Mouse (Mus musculus) testis, adult 2 months (tissue): ENCODE data around the gene Hpca. TPM values are rescaled to one million over a fixed set of nuclear protein-coding genes. Genes with fewer than 3 reads are reported as not detected.
A peak's percentile ranks its signal among the peaks of the same experiment; 100 is the strongest.

Source experiments
- H3K27ac ChIP-seq: fragments of 200-500 bp; 2 replicates; pipeline ENCODE4 v1.5.1; 2012; ENCODE audit warnings: low read depth, low read length; ENCODE audit not compliant: control insufficient read depth, insufficient read depth
- H3K27me3 ChIP-seq: fragments of 200-500 bp; 2 replicates; pipeline ENCODE4 v1.6.1; 2012; ENCODE audit warnings: mild to moderate bottlenecking, low read length, moderate library complexity; ENCODE audit not compliant: control insufficient read depth, insufficient read depth
- H3K36me3 ChIP-seq: fragments of 200-500 bp; 2 replicates; pipeline ENCODE4 v1.6.1; 2012; ENCODE audit warnings: mild to moderate bottlenecking, low read length; ENCODE audit not compliant: control insufficient read depth, insufficient read depth
- H3K4me1 ChIP-seq: fragments of 200-500 bp; 2 replicates; pipeline ENCODE4 v1.6.1; 2012; ENCODE audit warnings: low read length; ENCODE audit not compliant: control insufficient read depth, insufficient read depth
- H3K4me3 ChIP-seq: fragments of 200-500 bp; 2 replicates; pipeline ENCODE4 v1.5.1; 2012; ENCODE audit warnings: low read depth, mild to moderate bottlenecking, low read length, moderate library complexity, mixed read lengths; ENCODE audit not compliant: control insufficient read depth
- CTCF ChIP-seq: fragments of 200-500 bp; IDR thresholded peaks from 2 replicates; pipeline ENCODE4 v1.5.1; 2012; ENCODE audit warnings: low read depth, mild to moderate bottlenecking, inconsistent platforms, low read length, moderate library complexity; ENCODE audit not compliant: control insufficient read depth, insufficient read depth, insufficient replicate concordance
- POLR2A ChIP-seq: fragments of 200-500 bp; IDR thresholded peaks from 2 replicates; pipeline ENCODE4 v1.6.1; 2012; ENCODE audit warnings: low read depth, mild to moderate bottlenecking, inconsistent platforms, low read length, moderate library complexity; ENCODE audit not compliant: control insufficient read depth
- polyA plus RNA-seq: library from polyadenylated mRNA; depleted of rRNA; stranded (reverse); fragments of >200 nt; gene quantifications from 2 replicates; pipeline ENCODE4 v1.2.3, GENCODE M21; 2012

The Hpca gene
- polyA plus RNA-seq, 1 experiment: 10.2 TPM

DNA sequence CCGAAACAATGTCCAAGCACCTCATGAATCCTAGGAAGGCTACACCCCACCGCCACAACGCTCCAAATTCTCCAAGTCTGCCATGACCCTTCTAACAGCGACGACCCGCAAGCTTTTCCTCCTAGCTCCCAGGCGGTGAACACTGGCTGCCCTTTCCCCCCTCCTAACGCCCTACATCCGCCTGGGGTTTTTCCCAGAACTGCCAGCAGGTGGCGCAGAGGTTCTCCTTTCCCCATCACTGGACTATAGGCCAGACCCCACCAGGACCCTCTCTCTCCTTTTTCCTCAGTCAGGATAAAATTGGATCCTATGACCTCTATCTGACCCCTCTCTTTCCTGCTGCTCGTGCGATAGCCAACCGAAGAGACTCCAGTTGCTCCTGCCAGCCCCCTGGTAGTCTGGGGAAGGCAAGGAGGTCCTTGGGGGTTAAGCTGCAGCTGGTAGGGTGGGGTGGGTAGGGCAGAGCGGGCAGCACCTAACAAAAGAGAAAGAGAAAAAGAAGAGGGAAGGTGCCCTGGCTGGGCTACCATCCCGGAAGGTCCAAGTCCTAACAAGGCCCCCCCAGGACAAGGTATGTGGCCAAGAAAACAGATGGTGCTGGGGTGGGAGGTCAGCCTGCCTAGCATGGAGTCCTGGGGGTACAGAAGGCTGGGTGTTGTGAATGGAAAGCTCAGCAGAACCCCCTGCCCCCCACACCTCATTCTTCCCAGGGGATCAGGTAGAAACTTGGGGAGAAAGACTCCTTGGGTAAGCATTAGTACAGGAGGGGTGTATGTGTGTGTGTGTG lies 13.2 kb upstream of the Hpca start:
- TF ChIP-seq CTCF (peak; percentile 91), POLR2A (no peak)
- Histone ChIP-seq H3K27ac (no peak overlapping the region), H3K27me3 (no peaks in the 10 kb centered on the region; the same call in 1 of the 2 replicates)

DNA sequence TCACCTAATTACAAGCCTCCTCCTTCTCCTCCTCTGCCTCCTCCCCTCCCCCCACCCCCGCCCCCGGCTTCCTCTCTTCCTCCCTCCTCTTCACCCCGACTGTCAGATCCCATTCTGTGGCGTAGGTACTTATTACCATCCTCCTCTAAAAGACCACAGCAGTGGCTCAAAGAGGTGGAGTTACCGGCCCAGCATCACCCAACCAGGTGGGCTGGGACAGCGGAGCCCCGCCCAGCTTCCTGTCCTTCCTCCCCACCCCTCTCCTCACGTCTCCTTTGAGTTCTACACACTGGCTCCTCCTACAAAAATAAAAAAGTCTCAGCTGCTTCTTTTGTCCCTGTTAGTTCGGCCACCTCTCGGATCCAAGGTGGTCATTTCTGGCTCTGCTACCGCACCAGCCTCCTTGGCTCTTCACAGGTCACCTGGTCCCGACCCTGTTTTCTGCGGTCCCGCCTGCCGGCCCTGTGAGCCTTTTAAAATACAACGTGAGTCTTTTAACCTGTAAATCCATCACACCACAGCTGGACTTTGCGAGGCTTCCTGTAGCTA lies 9.0 kb upstream of the Hpca start:
- Histone ChIP-seq H3K4me1 (peaks cover 17% of the 10 kb centered on the region), H3K36me3 (no peaks in the 10 kb centered on the region), H3K27ac (no peak overlapping the region), H3K27me3 (no peaks in the 10 kb centered on the region; the same call in 1 of the 2 replicates), H3K4me3 (peak overlapping the region; percentile 6)
- no peak for TF ChIP-seq CTCF
- no peak for TF ChIP-seq POLR2A

More for the DNA sequence above, 13.2 kb upstream of the Hpca start:
- H3K36me3 ChIP-seq: no peaks in the 10 kb centered on the region
- H3K4me3 ChIP-seq: peak overlapping the region; percentile 37; the same call in 1 of the 2 replicates
- peaks cover 12% of the 10 kb centered on the region for H3K4me1 ChIP-seq

- no peaks in the 10 kb centered on the region for H3K36me3 ChIP-seq
- TF ChIP-seq CTCF (peak; percentile 80), POLR2A (no peak)
- no peak overlapping the region for H3K27ac ChIP-seq
- H3K4me1 ChIP-seq: peaks cover 24% of the 10 kb centered on the region
- H3K27me3 ChIP-seq: no peaks in the 10 kb centered on the region; the same call in 1 of the 2 replicates
- H3K4me3 ChIP-seq: peak overlapping the region; percentile 33
These were observed 8.3 kb upstream of the Hpca start for GRCm38 (mm10) chr4:129130149-129130548.

- TF ChIP-seq POLR2A: no peak
- no peak for TF ChIP-seq CTCF
- Histone ChIP-seq H3K27me3 (no peaks in the 10 kb centered on the region; the same call in 1 of the 2 replicates), H3K27ac (no peak overlapping the region), H3K4me3 (no peak overlapping the region), H3K36me3 (no peaks in the 10 kb centered on the region), H3K4me1 (peaks cover 27% of the 10 kb centered on the region)
These were observed 7.6 kb upstream of the Hpca start for GRCm38 (mm10) chr4:129129387-129129786.

DNA sequence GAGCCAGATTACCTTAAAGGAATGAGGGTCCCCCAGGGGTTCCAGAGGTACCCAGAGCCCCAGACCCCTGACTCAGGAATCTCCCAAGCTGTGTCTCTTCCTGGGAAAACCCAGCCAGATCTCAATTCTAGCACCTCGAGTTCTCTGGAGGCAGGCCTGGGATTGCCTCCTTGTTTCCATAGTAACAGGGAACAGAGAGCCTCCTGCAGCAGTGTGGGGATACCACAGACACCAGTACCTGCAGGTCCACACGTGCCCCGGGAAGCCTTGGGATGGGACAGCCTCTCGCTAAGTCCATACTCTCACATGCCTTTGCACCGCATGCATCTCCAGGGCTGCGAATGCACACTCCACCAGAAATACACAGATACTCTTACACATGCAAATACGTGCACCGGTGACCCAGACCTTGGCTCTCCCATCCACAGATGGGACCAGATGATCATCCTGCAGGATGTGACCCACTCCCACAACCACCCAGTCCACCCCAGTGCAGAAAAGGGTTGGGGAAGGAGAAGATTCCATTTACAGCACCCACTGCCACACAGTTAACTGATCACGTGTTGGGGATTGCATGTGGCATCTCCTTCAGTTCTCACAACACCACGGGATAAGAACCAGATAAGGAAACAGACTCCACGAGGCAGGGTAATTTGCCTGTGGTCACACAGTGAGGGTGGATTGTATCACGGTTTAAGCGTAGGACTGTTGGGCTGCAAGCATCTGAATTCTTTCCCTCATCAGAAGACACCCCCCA lies 6.9 kb upstream of the Hpca start:
- Histone ChIP-seq H3K4me3 (no peak overlapping the region), H3K4me1 (peaks cover 27% of the 10 kb centered on the region), H3K36me3 (no peaks in the 10 kb centered on the region), H3K27me3 (no peaks in the 10 kb centered on the region; the same call in 1 of the 2 replicates), H3K27ac (no peak overlapping the region)
- TF ChIP-seq CTCF: no peak

DNA sequence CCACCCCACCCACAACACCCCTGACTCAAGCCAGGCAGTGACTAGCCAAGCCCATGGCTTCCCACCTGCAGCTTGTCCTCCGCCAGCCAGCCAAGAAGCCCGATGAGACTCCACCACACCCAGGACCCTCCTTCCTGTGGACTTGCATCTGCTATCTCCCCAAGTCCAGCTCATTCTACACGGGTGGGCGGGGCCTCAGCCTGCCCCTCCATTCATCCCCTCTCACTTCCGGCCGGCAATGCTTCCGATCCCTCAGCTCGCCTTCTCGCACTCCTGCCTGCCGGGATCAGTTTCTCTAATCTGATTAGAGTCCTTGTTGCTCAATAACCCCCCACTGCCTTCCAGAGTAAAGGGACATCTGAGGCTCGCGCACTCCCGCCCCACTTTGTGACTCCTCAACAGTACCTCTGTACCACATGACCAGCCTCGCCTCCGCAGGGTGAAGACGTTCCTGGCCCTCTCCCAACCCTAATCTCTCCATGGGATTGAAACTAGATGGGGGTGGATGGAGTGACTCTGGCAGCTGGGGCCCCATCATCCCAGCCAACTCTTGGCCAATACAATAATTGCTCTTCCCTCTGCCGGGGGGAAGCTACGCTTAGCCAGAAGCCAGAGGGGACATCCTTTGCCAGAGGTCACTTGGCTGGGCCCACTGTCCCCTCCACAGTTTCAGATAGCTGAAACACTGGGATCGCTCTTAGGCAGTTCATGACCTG lies 4.1 kb upstream of the Hpca start:
- no peak for TF ChIP-seq CTCF
- peak; percentile 32; the same call in 1 of the 2 replicates for TF ChIP-seq POLR2A
- no peaks in the 10 kb centered on the region; the same call in 1 of the 2 replicates for H3K27me3 ChIP-seq
- H3K27ac ChIP-seq: no peak overlapping the region
- H3K4me1 ChIP-seq: peaks cover 28% of the 10 kb centered on the region
- peak overlapping the region; percentile 16 for H3K4me3 ChIP-seq
- H3K36me3 ChIP-seq: no peaks in the 10 kb centered on the region
